Mouse (Mus musculus): ENCODE measurements at regions not wholly inside any gene's neighbourhood (a gene's known extent, or its start where the extent isn't known, plus 50 kb on each side); places are given as distances from the start of the nearest gene placed in this dataset.

DNA sequence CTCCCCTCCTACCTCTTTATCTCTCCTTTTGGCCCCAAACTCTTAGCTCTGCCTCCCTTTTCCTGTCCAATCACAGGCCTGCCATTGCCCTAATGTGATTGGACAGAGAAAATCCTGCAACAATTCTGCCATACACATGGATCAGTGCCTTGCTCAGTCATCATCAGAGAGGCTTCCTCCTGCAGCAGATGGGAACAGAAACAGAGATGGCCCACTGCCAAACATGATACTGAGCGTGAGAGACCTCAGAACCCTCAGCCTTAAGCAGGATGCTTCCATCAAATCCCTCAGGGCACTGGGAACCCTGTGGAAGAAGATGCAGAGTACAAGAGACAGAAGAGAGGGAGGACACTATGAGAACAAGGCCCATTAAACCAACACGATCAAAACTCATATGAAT, 62.8 kb upstream of the Cacna2d3 start:
- no peak for TF ChIP-seq CTCF (IDR thresholded peaks at IDR 0.05; ENCODE audit: low read depth)
- no peak for TF ChIP-seq EP300 (IDR thresholded peaks at IDR 0.05; ENCODE audit: low read depth)
- Histone ChIP-seq H3K9me3 (ENCODE audit: low read length) (no peaks in the 10 kb centered on the region), H3K27ac (ENCODE audit: low read depth) (no peak overlapping the region), H3K9ac (replicated peaks) (no peak overlapping the region), H3K36me3 (replicated peaks; ENCODE audit: insufficient read depth, low read length) (no peaks in the 10 kb centered on the region), H3K4me3 (ENCODE audit: low read depth, low read length) (no peak overlapping the region), H3K27me3 (ENCODE audit: insufficient read depth, low read length) (no peaks in the 10 kb centered on the region), H3K4me2 (ENCODE audit: low read depth, low read length) (no peak overlapping the region), H3K4me1 (ENCODE audit: insufficient read depth) (no peaks in the 10 kb centered on the region)
- ATAC-seq (no peak), DNase-seq (no peak)
- WGBS (ENCODE audit: insufficient replicate concordance) = 56% methylated on average over 2 of the region's 2 CpGs

DNA sequence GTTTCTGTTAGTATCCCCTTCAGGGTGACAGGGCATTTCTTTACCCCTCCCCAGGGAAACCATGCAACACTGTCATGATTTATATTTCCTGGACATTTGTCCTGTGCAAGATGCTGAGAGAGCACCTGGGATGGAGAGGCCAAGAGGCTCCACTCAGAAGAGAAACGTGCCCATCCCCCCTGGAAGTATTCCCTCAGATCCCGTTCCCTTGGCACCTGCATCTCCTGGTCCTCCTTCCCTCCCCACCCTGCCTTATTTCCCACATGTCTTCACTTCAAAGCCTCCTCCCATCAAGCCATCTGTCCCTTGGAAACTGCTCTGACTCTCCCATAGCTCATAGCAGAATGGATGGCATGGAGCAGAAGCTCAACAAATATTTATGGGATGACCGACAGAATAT, 64.8 kb upstream of the Cacna2d3 start:
- no peak overlapping the region for H3K27ac ChIP-seq (ENCODE audit: low read depth)
- WGBS (ENCODE audit: insufficient replicate concordance) = 82% methylated on average over 3 of the region's 3 CpGs
- H3K4me1 ChIP-seq (ENCODE audit: insufficient read depth) = no peaks in the 10 kb centered on the region
- no peak overlapping the region for H3K4me3 ChIP-seq (ENCODE audit: low read depth, low read length)
- H3K9ac ChIP-seq (replicated peaks) = no peak overlapping the region
- no peak overlapping the region for H3K4me2 ChIP-seq (ENCODE audit: low read depth, low read length)
- DNase-seq = no peak
- TF ChIP-seq CTCF (IDR thresholded peaks at IDR 0.05; ENCODE audit: low read depth) (no peak), EP300 (IDR thresholded peaks at IDR 0.05; ENCODE audit: low read depth) (no peak)
- no peaks in the 10 kb centered on the region for H3K27me3 ChIP-seq (ENCODE audit: insufficient read depth, low read length)
- H3K36me3 ChIP-seq (replicated peaks; ENCODE audit: insufficient read depth, low read length) = no peaks in the 10 kb centered on the region
- no peaks in the 10 kb centered on the region for H3K9me3 ChIP-seq (ENCODE audit: low read length)
- no peak for ATAC-seq

DNA sequence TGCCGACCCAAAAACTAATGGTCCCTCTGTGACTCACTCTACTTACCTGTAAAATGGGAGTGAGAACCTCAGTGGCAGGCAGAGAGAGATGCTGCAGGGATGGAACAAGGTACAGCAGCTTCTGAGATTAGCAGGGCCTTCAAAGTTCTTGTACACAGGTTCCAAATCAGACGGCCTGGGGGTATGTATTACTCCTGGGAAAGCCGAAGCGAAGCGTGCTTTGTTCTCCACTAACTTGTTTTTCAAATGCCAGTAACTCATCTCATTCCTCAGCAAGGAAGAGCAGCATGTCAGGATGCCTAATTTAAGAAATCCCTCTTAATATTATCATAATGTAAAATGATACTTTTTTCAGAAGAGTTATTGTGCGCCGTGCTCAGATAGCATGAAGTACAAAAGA, 66.1 kb upstream of the Cacna2d3 start:
- Histone ChIP-seq H3K9ac (replicated peaks) (no peak overlapping the region), H3K4me1 (ENCODE audit: insufficient read depth) (no peaks in the 10 kb centered on the region), H3K9me3 (ENCODE audit: low read length) (no peaks in the 10 kb centered on the region), H3K4me2 (ENCODE audit: low read depth, low read length) (no peak overlapping the region), H3K4me3 (ENCODE audit: low read depth, low read length) (no peak overlapping the region), H3K27ac (ENCODE audit: low read depth) (no peak overlapping the region), H3K36me3 (replicated peaks; ENCODE audit: insufficient read depth, low read length) (no peaks in the 10 kb centered on the region), H3K27me3 (ENCODE audit: insufficient read depth, low read length) (no peaks in the 10 kb centered on the region)
- TF ChIP-seq EP300 (IDR thresholded peaks at IDR 0.05; ENCODE audit: low read depth) (no peak), CTCF (IDR thresholded peaks at IDR 0.05; ENCODE audit: low read depth) (no peak)
- ATAC-seq (no peak), DNase-seq (no peak)
- 85% methylated on average over 7 of the region's 7 CpGs for WGBS (ENCODE audit: insufficient replicate concordance)

DNA sequence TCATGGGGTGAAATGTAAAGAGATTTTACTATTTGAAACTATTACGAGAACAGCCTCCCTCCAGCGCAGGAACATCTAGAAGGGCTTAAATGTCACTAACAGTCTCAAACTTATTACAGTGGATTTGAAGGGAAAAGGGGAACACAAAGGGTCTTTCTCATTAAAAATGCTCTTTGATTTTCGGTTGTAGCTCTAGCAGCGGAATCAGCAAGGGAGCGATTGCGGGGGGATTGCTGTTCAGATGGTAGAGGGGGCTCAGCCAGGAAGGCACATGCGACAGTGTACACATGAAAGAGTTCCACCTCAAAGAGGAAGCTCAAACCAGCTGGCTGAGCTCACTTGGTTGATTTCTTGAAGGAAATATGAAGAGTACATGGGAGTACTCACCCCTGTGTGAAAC, 66.7 kb upstream of the Cacna2d3 start:
- no peak overlapping the region for H3K27ac ChIP-seq (ENCODE audit: low read depth)
- ATAC-seq = no peak

DNA sequence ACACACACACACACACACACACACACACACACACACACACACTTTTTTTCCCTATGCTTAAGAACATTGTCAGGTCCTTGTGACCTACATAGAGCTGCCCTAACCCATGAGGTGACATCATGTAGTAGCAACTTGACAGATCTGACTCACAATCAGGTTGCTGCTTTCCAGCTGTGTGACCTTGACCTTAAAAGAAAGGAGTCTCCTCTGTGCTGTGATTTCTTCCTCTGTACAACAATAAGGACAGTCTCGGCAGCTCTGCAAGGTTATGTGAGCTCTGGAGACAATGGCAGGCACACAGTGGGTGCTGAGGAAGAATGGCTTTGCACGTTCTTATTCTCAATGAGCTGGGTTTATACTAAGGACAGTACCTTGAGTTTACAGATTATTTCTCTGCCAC, 73.7 kb upstream of the Cacna2d3 start:
- Histone ChIP-seq H3K9ac (replicated peaks) (no peak overlapping the region), H3K36me3 (replicated peaks; ENCODE audit: insufficient read depth, low read length) (no peaks in the 10 kb centered on the region), H3K4me3 (ENCODE audit: low read depth, low read length) (no peak overlapping the region), H3K27ac (ENCODE audit: low read depth) (no peak overlapping the region), H3K4me1 (ENCODE audit: insufficient read depth) (no peaks in the 10 kb centered on the region), H3K4me2 (ENCODE audit: low read depth, low read length) (no peak overlapping the region), H3K27me3 (ENCODE audit: insufficient read depth, low read length) (no peaks in the 10 kb centered on the region), H3K9me3 (ENCODE audit: low read length) (no peaks in the 10 kb centered on the region)
- 46% methylated on average over 2 of the region's 2 CpGs for WGBS (ENCODE audit: insufficient replicate concordance)
- TF ChIP-seq EP300 (IDR thresholded peaks at IDR 0.05; ENCODE audit: low read depth) (no peak), CTCF (IDR thresholded peaks at IDR 0.05; ENCODE audit: low read depth) (no peak)
- no peak for ATAC-seq
- no peak for DNase-seq

More for the DNA sequence above, 66.7 kb upstream of the Cacna2d3 start:
- WGBS (ENCODE audit: insufficient replicate concordance) = 76% methylated on average over 7 of the region's 7 CpGs
- TF ChIP-seq EP300 (IDR thresholded peaks at IDR 0.05; ENCODE audit: low read depth) = no peak
- TF ChIP-seq CTCF (IDR thresholded peaks at IDR 0.05; ENCODE audit: low read depth) = no peak
- no peaks in the 10 kb centered on the region for H3K9me3 ChIP-seq (ENCODE audit: low read length)
- no peak overlapping the region for H3K4me3 ChIP-seq (ENCODE audit: low read depth, low read length)
- no peaks in the 10 kb centered on the region for H3K27me3 ChIP-seq (ENCODE audit: insufficient read depth, low read length)
- no peak for DNase-seq
- H3K36me3 ChIP-seq (replicated peaks; ENCODE audit: insufficient read depth, low read length) = no peaks in the 10 kb centered on the region
- no peak overlapping the region for H3K4me2 ChIP-seq (ENCODE audit: low read depth, low read length)
- H3K9ac ChIP-seq (replicated peaks) = no peak overlapping the region
- no peaks in the 10 kb centered on the region for H3K4me1 ChIP-seq (ENCODE audit: insufficient read depth)

DNA sequence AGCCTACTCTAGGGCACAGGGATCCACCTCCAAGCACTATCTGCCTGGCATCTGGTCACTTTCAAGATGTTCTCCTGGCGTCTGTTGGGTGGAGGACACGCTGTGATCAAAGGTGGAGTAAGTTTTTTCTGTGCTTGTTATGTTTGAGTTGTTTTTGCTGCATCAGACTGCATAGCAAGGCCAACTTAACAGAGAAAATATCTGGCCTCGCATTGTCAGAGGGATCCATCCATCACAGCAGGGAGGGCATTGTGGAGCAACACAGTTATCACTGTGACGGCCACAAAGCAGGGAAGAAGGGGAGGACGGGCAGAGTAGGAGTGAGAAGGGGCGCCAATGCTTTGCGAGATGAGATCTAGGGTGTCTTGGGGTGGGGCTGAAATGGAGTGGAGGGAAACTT, 74.7 kb upstream of the Cacna2d3 start:
- Histone ChIP-seq H3K4me3 (ENCODE audit: low read depth, low read length) (no peak overlapping the region), H3K4me2 (ENCODE audit: low read depth, low read length) (no peak overlapping the region), H3K36me3 (replicated peaks; ENCODE audit: insufficient read depth, low read length) (no peaks in the 10 kb centered on the region), H3K9me3 (ENCODE audit: low read length) (no peaks in the 10 kb centered on the region), H3K9ac (replicated peaks) (no peak overlapping the region), H3K27me3 (ENCODE audit: insufficient read depth, low read length) (no peaks in the 10 kb centered on the region), H3K27ac (ENCODE audit: low read depth) (no peak overlapping the region), H3K4me1 (ENCODE audit: insufficient read depth) (no peaks in the 10 kb centered on the region)
- no peak for DNase-seq
- no peak for ATAC-seq
- no peak for TF ChIP-seq EP300 (IDR thresholded peaks at IDR 0.05; ENCODE audit: low read depth)
- no peak for TF ChIP-seq CTCF (IDR thresholded peaks at IDR 0.05; ENCODE audit: low read depth)
- WGBS (ENCODE audit: insufficient replicate concordance) = 61% methylated on average over 7 of the region's 7 CpGs

DNA sequence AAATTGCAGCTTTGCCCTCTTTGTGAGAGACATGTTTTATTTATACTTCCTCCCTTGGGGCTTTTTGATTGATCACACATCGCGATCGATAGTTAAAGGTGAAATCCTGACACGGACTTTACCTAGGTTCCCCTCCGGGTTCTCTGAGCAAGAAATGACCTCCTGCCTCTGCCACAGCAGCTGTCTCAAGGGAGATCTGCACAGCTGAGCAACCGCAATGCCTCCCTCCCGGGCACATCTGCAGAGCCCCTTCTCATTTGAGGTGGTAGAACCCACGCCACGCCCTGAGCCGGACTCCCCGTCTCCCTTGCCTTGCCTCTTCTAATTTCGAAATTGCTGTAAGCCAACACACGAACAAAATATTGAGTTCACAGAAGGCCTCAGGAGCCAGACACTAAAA, 78.2 kb upstream of the Cacna2d3 start:
- DNase-seq (no peak), ATAC-seq (no peak)
- WGBS (ENCODE audit: insufficient replicate concordance) = 83% methylated on average over 13 of the region's 13 CpGs
- no peaks in the 10 kb centered on the region for H3K4me1 ChIP-seq (ENCODE audit: insufficient read depth)
- no peaks in the 10 kb centered on the region for H3K9me3 ChIP-seq (ENCODE audit: low read length)
- H3K4me3 ChIP-seq (ENCODE audit: low read depth, low read length) = no peak overlapping the region
- no peaks in the 10 kb centered on the region for H3K36me3 ChIP-seq (replicated peaks; ENCODE audit: insufficient read depth, low read length)
- no peaks in the 10 kb centered on the region for H3K27me3 ChIP-seq (ENCODE audit: insufficient read depth, low read length)
- TF ChIP-seq EP300 (IDR thresholded peaks at IDR 0.05; ENCODE audit: low read depth) = no peak
- no peak for TF ChIP-seq CTCF (IDR thresholded peaks at IDR 0.05; ENCODE audit: low read depth)
- no peak overlapping the region for H3K27ac ChIP-seq (ENCODE audit: low read depth)
- H3K4me2 ChIP-seq (ENCODE audit: low read depth, low read length) = no peak overlapping the region
- no peak overlapping the region for H3K9ac ChIP-seq (replicated peaks)
